Mouse (Mus musculus): ENCODE measurements at regions not wholly inside any gene's neighbourhood (a gene's known extent, or its start where the extent isn't known, plus 50 kb on each side); places are given as distances from the start of the nearest gene placed in this dataset.

DNA sequence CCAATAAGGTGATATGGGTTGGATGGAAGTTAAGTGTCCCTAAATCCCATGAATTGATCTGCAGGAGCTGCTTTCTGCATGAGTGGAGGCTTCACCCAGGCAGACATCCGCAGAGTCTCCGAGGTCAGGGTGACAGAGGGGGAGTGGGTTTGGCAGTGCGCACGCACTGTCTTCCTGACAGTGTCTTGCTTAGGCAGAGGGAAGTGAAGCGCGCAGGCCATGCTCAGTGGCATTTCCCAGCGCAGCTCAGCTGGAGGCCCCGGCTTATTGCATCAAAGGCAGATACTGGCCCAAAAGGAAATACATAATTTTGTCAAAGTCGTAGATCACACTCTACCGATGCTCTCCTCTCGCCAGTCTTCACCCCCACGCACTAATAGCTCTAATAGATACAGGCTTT, 252.7 kb upstream of the Dnajc24 start:
- DNase-seq (ENCODE audit: low spot score) = no peak

DNA sequence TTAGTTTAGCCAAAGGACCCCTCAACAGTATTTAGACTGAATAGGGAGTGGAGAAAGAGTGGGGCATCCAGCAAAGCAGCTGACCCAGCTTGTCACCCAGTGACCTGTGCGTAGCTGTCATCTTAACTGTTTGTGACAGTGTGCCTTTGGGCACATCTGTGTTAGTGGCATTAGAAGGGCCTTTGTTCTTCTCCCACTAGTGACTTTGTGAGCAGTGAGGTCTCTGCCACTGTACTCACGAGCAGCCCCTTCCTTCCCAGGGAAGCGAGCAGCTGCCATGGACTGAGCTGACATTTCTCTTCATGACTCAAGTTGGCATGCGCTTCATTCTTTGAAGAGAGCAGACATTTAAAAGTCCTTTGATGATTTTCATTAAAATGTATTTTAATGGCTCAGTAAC, 231.0 kb upstream of the Dnajc24 start:
- no peak for DNase-seq (ENCODE audit: low spot score)

GRCm38 (mm10) chr2:106231136-106231535, 227.8 kb upstream of the Dnajc24 start:
- no peak for DNase-seq (ENCODE audit: low spot score)

GRCm38 (mm10) chr2:106230021-106230420, 226.7 kb upstream of the Dnajc24 start:
- no peak for DNase-seq (ENCODE audit: low spot score)

GRCm38 (mm10) chr2:106228249-106228648, 224.9 kb upstream of the Dnajc24 start:
- no peak for DNase-seq (ENCODE audit: low spot score)

DNA sequence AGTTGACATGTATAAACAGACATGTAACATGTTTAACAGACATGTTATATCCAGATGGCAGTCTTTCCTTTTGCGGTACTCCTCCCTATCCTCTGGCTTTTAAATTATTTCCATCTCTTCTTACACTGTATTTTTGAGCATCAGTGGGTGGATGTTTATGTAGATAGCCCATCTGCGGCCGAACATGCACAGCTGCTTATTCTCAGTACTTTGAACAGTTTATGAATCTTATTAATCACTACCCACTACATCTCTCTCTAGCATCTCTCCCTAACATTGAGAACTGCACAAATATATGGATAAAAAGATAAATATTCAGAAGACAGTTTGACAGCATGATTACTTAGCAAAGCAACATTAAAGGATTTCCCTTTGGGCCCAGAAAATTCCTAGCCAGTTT, 212.8 kb upstream of the Dnajc24 start:
- no peak for DNase-seq (ENCODE audit: low spot score)

DNA sequence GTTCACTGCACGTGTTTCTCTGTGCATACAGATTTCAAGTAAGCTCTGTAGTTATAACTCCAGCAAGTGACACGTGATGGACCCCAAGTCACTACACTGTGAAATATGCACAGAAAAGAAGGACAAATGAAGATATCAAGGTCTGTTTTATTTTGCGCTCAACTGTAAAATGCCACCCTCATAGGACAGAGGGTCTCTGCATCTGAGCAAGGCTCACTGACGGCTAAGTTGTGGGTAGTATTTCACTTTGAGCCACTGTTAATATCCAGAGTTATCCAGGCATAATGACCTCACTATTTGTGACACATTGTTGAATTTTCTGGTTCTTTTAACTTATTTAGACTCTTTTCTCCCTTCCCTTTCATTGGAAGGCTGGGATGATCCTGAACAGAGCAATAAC, 210.4 kb upstream of the Dnajc24 start:
- DNase-seq (ENCODE audit: low spot score) = no peak

DNA sequence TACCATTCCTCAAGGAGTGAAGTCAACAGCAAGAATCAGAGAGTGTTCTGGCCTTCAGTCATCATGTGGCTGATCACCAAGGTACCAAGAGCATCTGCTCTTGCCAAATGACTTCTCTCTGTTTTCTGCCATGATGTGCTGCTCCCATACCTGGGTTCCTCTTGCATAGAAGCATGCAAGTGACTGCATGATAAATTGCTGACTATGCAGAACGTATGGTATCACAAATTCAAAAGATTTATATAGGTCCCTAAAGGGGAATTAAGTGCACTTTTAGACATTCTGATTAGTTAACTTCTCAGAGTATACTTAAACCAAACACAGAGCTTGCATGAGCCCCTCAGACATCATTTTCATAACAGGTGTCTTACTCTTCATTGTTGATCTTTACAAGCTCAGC, 207.4 kb upstream of the Dnajc24 start:
- no peak for DNase-seq (ENCODE audit: low spot score)

DNA sequence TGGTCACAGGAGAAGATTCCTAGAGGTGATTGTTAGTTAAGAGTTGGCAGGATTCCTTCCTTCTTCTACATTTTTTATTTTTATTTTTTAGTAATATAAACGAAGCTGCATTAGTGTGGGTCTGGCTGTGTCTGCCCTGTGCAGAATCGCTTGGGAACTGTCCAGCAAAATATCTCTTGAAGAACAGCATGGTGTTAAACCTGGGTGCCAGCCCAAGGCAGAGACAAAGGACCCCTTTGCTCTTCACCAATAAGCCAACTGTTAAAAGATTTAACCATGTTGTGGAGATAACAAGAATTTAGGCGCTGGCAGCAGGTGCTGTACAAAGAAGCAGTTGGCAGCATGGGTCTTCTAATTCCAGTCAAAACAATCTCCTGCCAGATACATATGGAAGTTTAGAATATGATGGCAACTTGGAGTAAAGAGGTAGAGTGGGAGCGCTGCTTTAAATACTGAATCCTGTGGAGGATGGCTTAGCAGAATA, 205.5 kb upstream of the Dnajc24 start:
- DNase-seq (ENCODE audit: low spot score) = no peak

DNA sequence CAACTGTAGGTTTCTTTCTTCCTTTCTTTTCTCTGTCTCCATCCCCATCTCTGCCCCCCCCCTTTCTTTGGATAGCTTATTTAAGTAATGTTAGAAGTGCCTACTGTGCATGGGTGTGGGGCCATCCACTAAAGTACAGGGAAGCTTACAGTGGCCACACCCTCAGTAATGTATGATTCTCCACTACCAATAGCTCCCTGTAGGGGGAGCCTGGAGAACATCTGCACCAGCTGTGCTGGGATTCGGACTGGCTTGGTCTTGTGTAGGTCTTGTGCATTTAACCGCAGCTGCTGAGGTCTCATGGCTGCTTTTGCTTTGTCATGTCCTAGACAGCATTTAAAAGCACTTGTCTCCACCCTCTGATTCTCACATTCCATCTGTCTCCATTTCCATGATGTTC, 196.8 kb upstream of the Dnajc24 start:
- no peak for DNase-seq (ENCODE audit: low spot score)

DNA sequence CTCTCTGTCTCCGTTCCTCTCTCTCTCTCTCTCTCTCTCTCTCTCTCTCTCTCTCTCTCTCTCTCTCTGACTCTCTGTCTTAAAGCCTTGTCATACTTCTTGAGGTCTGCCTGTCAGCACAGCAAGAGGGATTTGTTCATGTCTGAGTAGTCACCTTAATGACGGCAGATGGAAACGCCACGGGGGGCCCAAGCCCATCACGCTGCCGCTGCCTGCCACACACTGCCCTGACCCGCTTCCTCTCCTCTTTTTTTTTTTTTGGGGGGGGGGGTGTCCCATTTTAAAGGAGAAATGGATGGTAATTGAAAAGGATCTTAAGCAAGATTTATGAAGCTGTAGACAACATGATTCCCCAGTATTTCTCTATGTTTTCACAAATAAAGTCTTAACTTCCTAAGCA, 191.8 kb upstream of the Dnajc24 start:
- no peak for DNase-seq (ENCODE audit: low spot score)

DNA sequence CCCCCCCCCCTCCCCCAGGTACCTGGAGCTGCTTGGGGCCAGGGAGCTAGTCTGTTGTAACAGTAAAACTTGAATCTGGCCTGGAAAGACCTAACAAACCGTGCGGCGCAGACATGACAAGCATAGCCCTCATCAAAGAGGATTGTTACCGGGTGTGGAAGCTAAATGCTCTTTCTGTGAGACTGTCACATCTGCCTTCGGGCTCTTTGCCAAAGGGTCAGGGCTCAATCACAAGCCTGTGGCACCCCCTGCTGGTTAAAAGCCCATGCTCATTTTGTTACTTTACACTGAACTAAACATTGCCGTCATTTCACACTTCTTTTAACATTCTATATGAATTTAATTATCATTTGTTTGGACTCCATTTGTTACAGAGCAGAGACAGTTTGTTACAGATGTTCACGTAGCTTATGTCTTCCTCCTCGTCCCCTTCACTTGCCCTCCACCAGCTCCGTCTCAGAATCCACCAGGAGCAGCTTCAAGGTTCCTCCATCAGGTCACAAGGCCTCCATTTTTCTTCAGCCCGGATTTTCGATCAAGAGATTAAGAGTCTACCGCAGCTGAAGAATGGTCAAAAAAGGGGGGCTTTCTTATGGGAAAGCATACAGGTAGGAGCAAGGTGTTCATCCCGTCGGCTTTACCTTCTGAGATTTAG, 191.1 kb upstream of the Dnajc24 start:
- peak; percentile 20 for DNase-seq (ENCODE audit: low spot score)

DNA sequence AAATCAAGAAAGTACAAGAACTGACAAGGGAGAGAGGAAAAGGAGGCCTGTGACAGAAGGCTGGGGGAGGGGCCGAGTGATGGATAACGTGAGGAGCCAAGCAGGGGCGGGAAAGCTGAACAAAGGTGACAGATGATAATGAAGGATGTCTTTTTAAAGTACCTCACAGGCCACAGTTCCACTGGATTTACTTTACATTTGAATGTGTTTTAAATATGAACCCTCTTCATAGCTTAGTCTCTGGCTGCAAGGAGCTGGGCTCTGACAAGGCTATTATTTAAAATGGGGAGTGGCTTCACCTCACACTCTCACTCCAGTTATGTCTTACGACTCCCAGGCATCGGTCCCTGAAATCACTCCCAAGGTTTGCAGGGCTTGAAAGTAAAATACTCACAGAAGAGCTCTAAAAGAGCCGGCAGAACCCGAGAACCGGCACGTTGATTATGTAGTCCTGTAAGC, 190.6 kb upstream of the Dnajc24 start:
- no peak for DNase-seq (ENCODE audit: low spot score)

GRCm38 (mm10) chr2:106190579-106191322, 187.4 kb upstream of the Dnajc24 start:
- DNase-seq (ENCODE audit: low spot score) = no peak

GRCm38 (mm10) chr2:106183651-106184050, 180.3 kb upstream of the Dnajc24 start:
- DNase-seq (ENCODE audit: low spot score) = no peak

GRCm38 (mm10) chr2:106182051-106182450, 178.7 kb upstream of the Dnajc24 start:
- no peak for DNase-seq (ENCODE audit: low spot score)

DNA sequence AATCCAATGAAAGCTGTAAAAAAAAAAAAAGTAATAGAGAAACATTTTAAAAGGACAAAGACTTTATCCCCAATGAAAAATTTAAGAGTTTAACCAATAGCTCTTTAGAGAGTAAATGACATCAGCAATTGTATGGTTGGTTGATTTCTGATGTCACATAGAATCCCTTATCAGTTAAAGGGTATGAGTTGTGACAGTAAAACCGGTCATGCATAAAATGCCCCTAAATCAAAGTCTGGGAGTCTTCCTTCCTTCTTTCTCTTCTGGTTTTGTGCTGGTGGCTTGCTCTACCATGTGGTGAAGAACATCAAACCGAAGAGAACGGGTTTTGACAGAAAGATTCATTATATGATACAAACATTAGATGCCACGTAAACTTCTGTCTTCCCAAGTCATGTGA, 159.3 kb upstream of the Dnajc24 start:
- no peak for DNase-seq (ENCODE audit: low spot score)

DNA sequence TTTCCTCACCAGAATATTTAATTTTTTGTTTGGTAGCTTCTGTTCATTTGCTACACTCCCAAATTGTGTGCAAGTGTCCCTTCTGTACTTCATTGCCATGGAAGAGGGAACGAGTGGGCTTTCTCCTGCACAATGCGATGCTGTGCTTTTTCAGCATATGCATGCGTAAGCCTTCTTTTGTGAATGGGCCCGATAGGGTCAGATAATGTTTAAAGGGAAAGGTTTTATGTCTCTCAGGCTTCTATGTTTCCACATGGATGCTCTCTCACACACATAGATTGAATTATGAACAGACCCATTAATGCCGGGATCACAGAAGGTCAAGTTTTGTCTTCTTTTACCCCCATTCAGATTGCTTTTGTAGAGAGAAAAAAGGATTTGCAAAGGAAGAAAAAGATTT, 158.5 kb upstream of the Dnajc24 start:
- DNase-seq (ENCODE audit: low spot score) = no peak

DNA sequence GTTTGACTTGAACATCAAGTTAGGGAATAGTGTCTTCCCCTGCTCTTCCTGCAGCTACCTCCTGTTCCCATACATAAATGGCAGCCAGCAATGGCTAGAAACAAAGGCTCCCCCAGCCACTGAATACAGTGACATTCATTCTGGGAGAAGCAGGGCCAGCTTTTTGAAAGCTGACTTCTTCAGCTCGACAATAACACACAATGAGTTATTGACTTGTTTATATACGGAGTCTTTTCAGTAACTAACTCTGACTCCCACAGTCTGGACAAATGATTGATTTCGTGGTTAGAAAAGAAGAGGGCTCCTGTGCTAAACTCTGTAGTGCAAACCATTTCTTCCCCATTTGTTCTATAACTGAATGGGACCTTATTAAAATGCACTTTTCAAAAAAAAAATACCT, 146.4 kb upstream of the Dnajc24 start:
- DNase-seq (ENCODE audit: low spot score) = no peak

- no peak for DNase-seq (ENCODE audit: low spot score)
Observed at GRCm38 (mm10) chr2:106140931-106141330, 137.6 kb upstream of the Dnajc24 start.

DNA sequence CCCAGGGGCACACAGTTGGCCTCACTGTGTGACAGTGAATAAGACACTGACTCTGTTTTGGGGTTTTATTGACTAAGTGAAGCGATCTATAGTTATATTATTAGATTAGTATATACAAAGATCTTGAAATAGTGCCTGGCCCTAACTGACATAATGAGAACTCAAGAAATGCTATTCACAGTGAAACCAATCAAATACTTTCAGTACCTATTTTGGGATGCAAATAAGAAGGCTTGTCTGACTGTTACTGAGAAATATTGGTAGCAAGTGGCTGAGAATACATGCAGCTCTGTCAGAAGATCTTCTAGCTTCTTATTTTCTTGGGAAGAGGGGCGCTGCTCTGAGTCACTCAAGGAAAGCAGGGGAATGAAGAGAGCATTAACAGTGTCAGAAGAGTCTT, 97.7 kb upstream of the Dnajc24 start:
- DNase-seq (ENCODE audit: low spot score) = no peak

DNA sequence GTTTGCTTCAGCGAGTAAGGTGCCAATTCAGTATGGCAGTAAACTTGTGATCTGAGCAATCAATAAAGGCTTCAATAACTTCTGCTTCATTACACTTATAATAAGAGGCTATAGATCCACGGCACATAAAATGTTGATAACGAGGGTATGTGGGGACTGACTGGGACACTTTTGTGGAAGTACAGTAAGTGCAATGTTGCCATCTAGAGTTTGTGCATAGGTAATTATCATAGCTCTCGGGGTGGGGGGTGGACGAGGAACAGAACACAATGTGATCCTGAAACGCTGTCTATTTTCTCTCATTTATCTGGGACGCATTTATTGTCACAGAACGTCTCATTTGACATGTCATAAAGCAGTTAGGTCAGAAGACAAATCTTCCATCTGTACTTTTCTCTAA, 82.8 kb upstream of the Dnajc24 start:
- no peak for DNase-seq (ENCODE audit: low spot score)
